Comparison of ENCODE assay signal across 9 mouse cellular contexts in genomic region chr8:120256958-120257357, GRCm38 (mm10). TPM values are rescaled to one million over a fixed set of nuclear protein-coding genes. Genes with fewer than 3 reads are reported as not detected.
DNase-seq lines count a peak whose midpoint lies in the region; ATAC-seq and TF ChIP-seq lines count a peak whose summit lies in the region.
"Had no signal": no experiment of that assay in that cellular context is flagged by ENCODE, and none has a peak within 500 bp of the region (broad histone marks: within the 10 kb centered on the region; RNA-seq: fewer than 3 reads in every experiment).

No protein-coding gene starts in this region.

- no peaks in the 10 kb centered on the region for H3K36me3 ChIP-seq in hindbrain, embryonic 10.5 days
- no peaks in the 10 kb centered on the region for H3K36me3 ChIP-seq in hindbrain, embryonic 11.5 days (ENCODE audit: control insufficient read depth, insufficient read depth, low read length)
- no peaks in the 10 kb centered on the region for H3K36me3 ChIP-seq in heart, embryonic 12.5 days
- no peaks in the 10 kb centered on the region for H3K36me3 ChIP-seq in limb, embryonic 14.5 days (ENCODE audit: control insufficient read depth, insufficient read depth, low read length)

- DNase-seq in hindbrain, embryonic 10.5 days (ENCODE audit: low spot score), result no peak
- DNase-seq in hindbrain, embryonic 11.5 days (ENCODE audit: low spot score), result no peak
- no peak for DNase-seq in limb, embryonic 14.5 days (ENCODE audit: low spot score)
- DNase-seq in skeletal muscle tissue, adult 2 months (ENCODE audit: low read depth, low spot score), result peak; percentile 78
- DNase-seq in left cerebral cortex, postnatal 10 days (ENCODE audit: extremely low spot score in 1 of 2, low spot score in 2 of 2), result no peak
- no peak for DNase-seq in left cerebral cortex, adult 8-10 months (ENCODE audit: low spot score in 2 of 2)
- DNase-seq in right cerebral cortex, adult 18-20 months, result no peak
- DNase-seq: cerebellum, adult 11-12 months had no signal

- intact Hi-C loops in left cerebral cortex, postnatal 10 days (cut with DNase I), result no loop called here

- no peaks in the 10 kb centered on the region for H3K9me3 ChIP-seq in hindbrain, embryonic 10.5 days
- H3K9me3 ChIP-seq in hindbrain, embryonic 11.5 days (ENCODE audit: control insufficient read depth, low read length), result no peaks in the 10 kb centered on the region
- no peaks in the 10 kb centered on the region for H3K9me3 ChIP-seq in heart, embryonic 12.5 days (replicated peaks)
- no peaks in the 10 kb centered on the region for H3K9me3 ChIP-seq in limb, embryonic 14.5 days (ENCODE audit: control insufficient read depth, low read length)

- no peak overlapping the region for H3K4me3 ChIP-seq in hindbrain, embryonic 10.5 days
- H3K4me3 ChIP-seq in hindbrain, embryonic 11.5 days (ENCODE audit: low read depth, low read length), result no peak overlapping the region
- no peak overlapping the region for H3K4me3 ChIP-seq in heart, embryonic 12.5 days
- H3K4me3 ChIP-seq in limb, embryonic 14.5 days (replicated peaks; ENCODE audit: low read length), result no peak overlapping the region

- H3K4me2 ChIP-seq in hindbrain, embryonic 11.5 days (replicated peaks; ENCODE audit: low read depth, low read length), result no peak overlapping the region
- H3K4me2 ChIP-seq in heart, embryonic 12.5 days, result no peak overlapping the region
- H3K4me2 ChIP-seq in limb, embryonic 14.5 days (replicated peaks; ENCODE audit: low read depth, low read length, severe bottlenecking), result no peak overlapping the region

- 0 out of 2 replicates have a peak overlapping the region, but pooled peaks have one; percentile 10 for H3K27ac ChIP-seq in hindbrain, embryonic 10.5 days
- no peak overlapping the region for H3K27ac ChIP-seq in hindbrain, embryonic 11.5 days (ENCODE audit: low read depth, low read length)
- peak overlapping the region; percentile 20; the same call in 1 of the 2 replicates for H3K27ac ChIP-seq in heart, embryonic 12.5 days (ENCODE audit: poor library complexity, severe bottlenecking)
- no peak overlapping the region for H3K27ac ChIP-seq in limb, embryonic 14.5 days (replicated peaks; ENCODE audit: low read depth, low read length)

- peaks cover 83% of the 10 kb centered on the region for H3K4me1 ChIP-seq in hindbrain, embryonic 10.5 days (replicated peaks)
- peaks cover 3% of the 10 kb centered on the region; the same call in 1 of the 2 replicates for H3K4me1 ChIP-seq in hindbrain, embryonic 11.5 days (replicated peaks; ENCODE audit: control insufficient read depth, insufficient read depth, low read length)
- peaks cover 37% of the 10 kb centered on the region for H3K4me1 ChIP-seq in heart, embryonic 12.5 days (replicated peaks)
- peaks cover 53% of the 10 kb centered on the region for H3K4me1 ChIP-seq in limb, embryonic 14.5 days (ENCODE audit: control insufficient read depth, insufficient read depth, low read length)

- H3K9ac ChIP-seq in hindbrain, embryonic 11.5 days (ENCODE audit: low read depth, low read length), result no peak overlapping the region
- no peak overlapping the region for H3K9ac ChIP-seq in heart, embryonic 12.5 days
- peak overlapping the region; percentile 36; the same call in 1 of the 2 replicates for H3K9ac ChIP-seq in limb, embryonic 14.5 days (ENCODE audit: low read depth, low read length, severe bottlenecking)

- no peak for ATAC-seq in hindbrain, embryonic 11.5 days (ENCODE audit: low FRiP score)
- no peak for ATAC-seq in heart, embryonic 12.5 days (ENCODE audit: insufficient number of reproducible peaks, low FRiP score)
- ATAC-seq in limb, embryonic 14.5 days (ENCODE audit: low FRiP score, low read depth), result no peak

- WGBS in hindbrain, embryonic 10.5 days, result 61% methylated on average over 6 of the region's 6 CpGs
- 64% methylated on average over 6 of the region's 6 CpGs for WGBS in hindbrain, embryonic 11.5 days
- WGBS in heart, embryonic 12.5 days, result 35% methylated on average over 6 of the region's 6 CpGs
- 30% methylated on average over 6 of the region's 6 CpGs for WGBS in limb, embryonic 14.5 days

- no peaks in the 10 kb centered on the region; the same call in 1 of the 2 replicates for H3K27me3 ChIP-seq in hindbrain, embryonic 10.5 days (ENCODE audit: insufficient read depth, poor library complexity, severe bottlenecking)
- H3K27me3 ChIP-seq in hindbrain, embryonic 11.5 days (ENCODE audit: control insufficient read depth, insufficient read depth, low read length), result no peaks in the 10 kb centered on the region
- no peaks in the 10 kb centered on the region; the same call in 1 of the 2 replicates for H3K27me3 ChIP-seq in heart, embryonic 12.5 days (replicated peaks)
- H3K27me3 ChIP-seq in limb, embryonic 14.5 days (ENCODE audit: control insufficient read depth, insufficient read depth, low read length), result no peaks in the 10 kb centered on the region

- TF ChIP-seq POLR2A in limb, embryonic 14.5 days (IDR thresholded peaks at IDR 0.05; ENCODE audit: borderline replicate concordance, extremely low read depth, insufficient read depth, insufficient read length), result no peak

RNA-seq across cellular contexts. Expression of gene Gse1, which starts 28.7 kb away (rescaled TPM):
- 14.3 and 22.9 TPM in 2 replicates for polyA plus RNA-seq in hindbrain, embryonic 10.5 days (2016; fragmentation: Nextera tagmentation; extraction: Ambion mirVana)
- 16.5 and 17.8 TPM in 2 replicates for polyA plus RNA-seq in hindbrain, embryonic 11.5 days (2014; fragmentation: Nextera tagmentation; extraction: Ambion mirVana)
- polyA plus RNA-seq in heart, embryonic 12.5 days (2016; fragmentation: Nextera tagmentation; extraction: Ambion mirVana), result 14.0 and 15.3 TPM in 2 replicates
- polyA plus RNA-seq in limb, embryonic 14.5 days (2012; rRNA removed), result 32.6 and 43.9 TPM in 2 replicates
- 10.2 and 10.3 TPM in 2 replicates for polyA plus RNA-seq in limb, embryonic 14.5 days (2014; fragmentation: Nextera tagmentation; extraction: Ambion mirVana)
- 10 to 100 TPM; 41.7 to 45.3 TPM for total RNA-seq in left cerebral cortex, postnatal 10 days (2021)
- 10 to 100 TPM; 71.5 to 78.0 (median 73.1) TPM for total RNA-seq in left cerebral cortex, adult 8-10 months (2022)

Comparison
In these comparisons a context has a peak if more than half of its experiments do, and no peak if none do; other contexts are left out.
1. H3K27ac ChIP-seq: peak in hindbrain, embryonic 10.5 days (single experiment) and heart, embryonic 12.5 days (single experiment); none in hindbrain, embryonic 11.5 days (single experiment) and limb, embryonic 14.5 days (single experiment).